Mouse (Mus musculus) olfactory bulb, adult 2 months (tissue): ENCODE results near the gene Aacs.

Experiments used
- CTCF ChIP-seq: fragments of 200-500 bp; IDR thresholded peaks from 2 replicates; pipeline ENCODE4 v1.5.1; 2012; ENCODE audit warnings: low read depth, mild to moderate bottlenecking, low read length, moderate library complexity; ENCODE audit not compliant: insufficient read depth
- POLR2A ChIP-seq: fragments of 200-500 bp; IDR thresholded peaks from 2 replicates; pipeline ENCODE4 v1.6.1; 2012; ENCODE audit warnings: mild to moderate bottlenecking, low read depth, low read length, moderate library complexity; ENCODE audit not compliant: insufficient read depth

DNA sequence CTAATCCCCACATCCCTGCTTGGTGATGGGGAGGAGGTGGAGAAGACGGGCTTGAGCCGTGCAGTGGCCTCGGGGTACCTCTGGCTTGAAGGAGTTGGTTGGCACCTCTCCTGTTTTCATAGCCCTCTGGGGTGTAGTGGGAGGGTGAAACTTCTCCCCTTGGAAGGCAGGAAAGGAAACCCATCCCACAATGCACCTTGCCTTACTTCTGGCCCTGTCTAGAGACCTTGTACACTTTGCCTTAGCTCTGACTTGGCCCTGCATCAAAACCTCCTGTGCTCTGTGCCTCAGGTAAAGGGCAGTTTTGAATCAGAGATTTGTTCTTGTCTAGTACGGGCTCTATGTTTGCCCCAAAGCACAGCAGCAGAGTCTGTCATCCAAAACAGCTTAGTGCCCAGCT, 4.9 kb upstream of the Aacs start:
- TF ChIP-seq CTCF (no peak), POLR2A (no peak)
